Mouse (Mus musculus): ENCODE measurements at regions not wholly inside any gene's neighbourhood (a gene's known extent, or its start where the extent isn't known, plus 50 kb on each side); places are given as distances from the start of the nearest gene placed in this dataset.

- DNase-seq (ENCODE audit: low read depth, low spot score) = no peak
Measured at GRCm38 (mm10) chr15:62284606-62285531, 1362.1 kb upstream of the A1bg start.

GRCm38 (mm10) chr15:62283661-62284429, 1361.0 kb upstream of the A1bg start:
- no peak for DNase-seq (ENCODE audit: low read depth, low spot score)

GRCm38 (mm10) chr15:62282646-62283045, 1359.8 kb upstream of the A1bg start:
- DNase-seq (ENCODE audit: low read depth, low spot score) = no peak

GRCm38 (mm10) chr15:62282116-62282515, 1359.3 kb upstream of the A1bg start:
- no peak for DNase-seq (ENCODE audit: low read depth, low spot score)

GRCm38 (mm10) chr15:62279526-62279925, 1356.7 kb upstream of the A1bg start:
- no peak for DNase-seq (ENCODE audit: low read depth, low spot score)

- no peak for DNase-seq (ENCODE audit: low read depth, low spot score)
Measured at GRCm38 (mm10) chr15:62274818-62275217, 1352.0 kb upstream of the A1bg start.

GRCm38 (mm10) chr15:62273855-62274488, 1351.2 kb upstream of the A1bg start:
- DNase-seq (ENCODE audit: low read depth, low spot score) = no peak

- no peak for DNase-seq (ENCODE audit: low read depth, low spot score)
Measured at GRCm38 (mm10) chr15:62272755-62273154, 1349.9 kb upstream of the A1bg start.

- DNase-seq (ENCODE audit: low read depth, low spot score) = no peak
Measured at GRCm38 (mm10) chr15:62271428-62271827, 1348.6 kb upstream of the A1bg start.

GRCm38 (mm10) chr15:62268189-62268588, 1345.4 kb upstream of the A1bg start:
- DNase-seq (ENCODE audit: low read depth, low spot score) = no peak

- DNase-seq (ENCODE audit: low read depth, low spot score) = no peak
Measured at GRCm38 (mm10) chr15:62267536-62267935, 1344.7 kb upstream of the A1bg start.

- DNase-seq (ENCODE audit: low read depth, low spot score) = no peak
Measured at GRCm38 (mm10) chr15:62266025-62266424, 1343.2 kb upstream of the A1bg start.

GRCm38 (mm10) chr15:62265484-62265937, 1342.7 kb upstream of the A1bg start:
- no peak for DNase-seq (ENCODE audit: low read depth, low spot score)

GRCm38 (mm10) chr15:62264966-62265365, 1342.2 kb upstream of the A1bg start:
- no peak for DNase-seq (ENCODE audit: low read depth, low spot score)

GRCm38 (mm10) chr15:62264183-62264582, 1341.4 kb upstream of the A1bg start:
- DNase-seq (ENCODE audit: low read depth, low spot score) = no peak

- no peak for DNase-seq (ENCODE audit: low read depth, low spot score)
Measured at GRCm38 (mm10) chr15:62262487-62262886, 1339.7 kb upstream of the A1bg start.

- peak; percentile 68 for DNase-seq (ENCODE audit: low read depth, low spot score)
Measured at GRCm38 (mm10) chr15:62261520-62261919, 1338.7 kb upstream of the A1bg start.

- no peak for DNase-seq (ENCODE audit: low read depth, low spot score)
Measured at GRCm38 (mm10) chr15:62258611-62259010, 1335.8 kb upstream of the A1bg start.

- peak; percentile 61 for DNase-seq (ENCODE audit: low read depth, low spot score)
Measured at GRCm38 (mm10) chr15:62257955-62258354, 1335.1 kb upstream of the A1bg start.

- no peak for DNase-seq (ENCODE audit: low read depth, low spot score)
Measured at GRCm38 (mm10) chr15:62257110-62257667, 1334.4 kb upstream of the A1bg start.

- DNase-seq (ENCODE audit: low read depth, low spot score) = no peak
Measured at GRCm38 (mm10) chr15:62255571-62255970, 1332.8 kb upstream of the A1bg start.

- no peak for DNase-seq (ENCODE audit: low read depth, low spot score)
Measured at GRCm38 (mm10) chr15:62253724-62254123, 1330.9 kb upstream of the A1bg start.

All from brain, adult 2 months (tissue).